Mouse (Mus musculus) liver, adult 2 months (tissue): Measurements from ENCODE around the gene Rer1. TPM values are rescaled to one million over a fixed set of nuclear protein-coding genes. Genes with fewer than 3 reads are reported as not detected.

Source experiments
- DNase-seq: peaks from one replicate; pipeline ENCODE4 v3.0.0-alpha.2; 2011; ENCODE audit warnings: low read depth, low spot score; ENCODE audit errors: extremely low read depth
- H3K27ac ChIP-seq: fragments of 200-500 bp; replicated peaks from 2 replicates; pipeline ENCODE4 v1.5.1; 2012; ENCODE audit warnings: low read depth, mild to moderate bottlenecking, control low read depth, inconsistent platforms, low read length; ENCODE audit not compliant: insufficient read depth
- H3K27me3 ChIP-seq: fragments of 200-500 bp; 2 replicates; pipeline ENCODE4 v1.6.1; 2012; ENCODE audit warnings: mild to moderate bottlenecking, moderate library complexity, low read length, inconsistent platforms; ENCODE audit not compliant: control insufficient read depth, insufficient read depth
- H3K36me3 ChIP-seq: fragments of 200-500 bp; 2 replicates; pipeline ENCODE4 v1.6.1; 2012; ENCODE audit warnings: low read length, inconsistent platforms; ENCODE audit not compliant: control insufficient read depth, insufficient read depth
- H3K4me1 ChIP-seq: fragments of 200-500 bp; 2 replicates; pipeline ENCODE4 v1.6.1; 2011; ENCODE audit warnings: low read length; ENCODE audit not compliant: control insufficient read depth, insufficient read depth
- H3K4me3 ChIP-seq: fragments of 200-500 bp; 2 replicates; pipeline ENCODE4 v1.5.1; 2011; ENCODE audit warnings: low read depth, mild to moderate bottlenecking, control low read depth, low read length, moderate library complexity; ENCODE audit not compliant: insufficient read depth
- H3K79me2 ChIP-seq: fragments of 200-500 bp; 2 replicates; pipeline ENCODE4 v1.6.1; 2012; ENCODE audit warnings: inconsistent platforms, mild to moderate bottlenecking, low read length, moderate library complexity; ENCODE audit not compliant: control insufficient read depth, insufficient read depth
- H3K9ac ChIP-seq: fragments of 200-500 bp; 2 replicates; pipeline ENCODE4 v1.6.1; 2012; ENCODE audit warnings: low read depth, mild to moderate bottlenecking, control low read depth, inconsistent platforms, low read length
- CTCF ChIP-seq: fragments of 200-500 bp; IDR thresholded peaks from 2 replicates; pipeline ENCODE4 v1.5.1; 2011; ENCODE audit warnings: low read depth, low read length, control low read depth
- POLR2A ChIP-seq: fragments of 200-500 bp; IDR thresholded peaks from 2 replicates; pipeline ENCODE4 v1.6.1; 2011; ENCODE audit warnings: low read length, control low read depth; ENCODE audit not compliant: insufficient read depth; ENCODE audit errors: extremely low read depth
- WGBS: fragments of 180-500 bp; shearing (Covaris S2); methylation state at CpG from one replicate; pipeline ENCODE4 v1.1.7; 2018; 5-methylcytosine and 5-hydroxymethylcytosine counted together
- polyA plus RNA-seq: library from polyadenylated mRNA; depleted of rRNA; stranded (reverse); fragments of >200 nt; gene quantifications from 2 replicates; pipeline ENCODE4 v1.2.3, GENCODE M21; 2012
- total RNA-seq: library from RNA; depleted of rRNA; stranded (reverse); fragments of >200 nt; gene quantifications from 2 replicates; pipeline ENCODE4 v1.2.3, GENCODE M21; 2014

The Rer1 gene
- total and polyA plus RNA-seq, 2 experiments = 84.3 to 135 TPM

- TF ChIP-seq POLR2A = no peak
- TF ChIP-seq CTCF = no peak
- WGBS = 97% methylated on average over 10 of the region's 10 CpGs
- DNase-seq = no peak
- no peaks in the 10 kb centered on the region for H3K79me2 ChIP-seq
- H3K27me3 ChIP-seq = no peaks in the 10 kb centered on the region
- peaks cover 19% of the 10 kb centered on the region for H3K4me1 ChIP-seq
- no peak overlapping the region for H3K27ac ChIP-seq
- no peak overlapping the region for H3K9ac ChIP-seq
- H3K36me3 ChIP-seq = no peaks in the 10 kb centered on the region
- no peak overlapping the region for H3K4me3 ChIP-seq
Observed at GRCm38 (mm10) chr4:155118278-155118677, 32.1 kb upstream of the Rer1 start.

GRCm38 (mm10) chr4:155117396-155117978, 31.3 kb upstream of the Rer1 start:
- no peaks in the 10 kb centered on the region for H3K79me2 ChIP-seq
- no peaks in the 10 kb centered on the region for H3K27me3 ChIP-seq
- H3K36me3 ChIP-seq = no peaks in the 10 kb centered on the region
- WGBS = 93% methylated on average over 6 of the region's 6 CpGs
- TF ChIP-seq CTCF = no peak
- H3K4me3 ChIP-seq = no peak overlapping the region
- H3K27ac ChIP-seq = no peak overlapping the region
- DNase-seq = no peak
- H3K9ac ChIP-seq = no peak overlapping the region
- H3K4me1 ChIP-seq = peaks cover 19% of the 10 kb centered on the region

- Histone ChIP-seq H3K36me3 (no peaks in the 10 kb centered on the region), H3K27ac (no peak overlapping the region), H3K27me3 (no peaks in the 10 kb centered on the region), H3K9ac (no peak overlapping the region), H3K79me2 (no peaks in the 10 kb centered on the region), H3K4me1 (peaks cover 15% of the 10 kb centered on the region), H3K4me3 (no peak overlapping the region)
- 83% methylated on average over 4 of the region's 4 CpGs for whole genome bisulfite sequencing
- DNase-seq = no peak
- TF ChIP-seq CTCF (no peak), POLR2A (no peak)
Observed at GRCm38 (mm10) chr4:155116607-155117006, 30.4 kb upstream of the Rer1 start.

- WGBS = 92% methylated on average over 8 of the region's 8 CpGs
- Histone ChIP-seq H3K4me3 (no peak overlapping the region), H3K4me1 (no peaks in the 10 kb centered on the region), H3K27ac (no peak overlapping the region), H3K36me3 (no peaks in the 10 kb centered on the region), H3K27me3 (no peaks in the 10 kb centered on the region), H3K79me2 (no peaks in the 10 kb centered on the region), H3K9ac (no peak overlapping the region)
- DNase-seq = no peak
- TF ChIP-seq POLR2A (no peak), CTCF (no peak)
Observed at GRCm38 (mm10) chr4:155113766-155114410, 27.7 kb upstream of the Rer1 start.

- Histone ChIP-seq H3K27me3 (no peaks in the 10 kb centered on the region), H3K27ac (no peak overlapping the region), H3K4me3 (no peak overlapping the region), H3K9ac (no peak overlapping the region), H3K4me1 (no peaks in the 10 kb centered on the region), H3K36me3 (no peaks in the 10 kb centered on the region), H3K79me2 (no peaks in the 10 kb centered on the region)
- 87% methylated on average over 5 of the region's 5 CpGs for WGBS
- TF ChIP-seq POLR2A (no peak), CTCF (no peak)
- DNase-seq = no peak
Observed at GRCm38 (mm10) chr4:155109471-155109870, 23.3 kb upstream of the Rer1 start.

GRCm38 (mm10) chr4:155107886-155108285, 21.7 kb upstream of the Rer1 start:
- Histone ChIP-seq H3K27ac (no peak overlapping the region), H3K4me1 (no peaks in the 10 kb centered on the region), H3K9ac (no peak overlapping the region), H3K4me3 (no peak overlapping the region), H3K27me3 (no peaks in the 10 kb centered on the region), H3K36me3 (no peaks in the 10 kb centered on the region), H3K79me2 (no peaks in the 10 kb centered on the region)
- whole genome bisulfite sequencing = 90% methylated on average over 4 of the region's 4 CpGs
- no peak for TF ChIP-seq CTCF
- no peak for TF ChIP-seq POLR2A
- no peak for DNase-seq
